Mouse (Mus musculus) inflammation-experienced regulatory T-cells, adult 6 months (primary cell): ENCODE measurements around the gene Sox5. TPM values are rescaled to one million over a fixed set of nuclear protein-coding genes. Genes with fewer than 3 reads are reported as not detected.

Experiments
- ATAC-seq: one replicate; pipeline ENCODE4 v1.8.0; 2017
- polyA plus RNA-seq, 3 experiments: library from polyadenylated mRNA; unstranded; fragments of 100-300 nt; shearing (Covaris generic); gene quantifications; one replicate each; pipeline ENCODE4 v1.2.1; 2017

The Sox5 gene
- polyA plus RNA-seq, 3 experiments from 2014 or later: 0.27 TPM; not detected in 2

- ATAC-seq: no peak
These were observed 9.4 kb downstream of the Sox5 start for GRCm38 (mm10) chr6:144772175-144772918.

- no peak for ATAC-seq
These were observed 12.7 kb downstream of the Sox5 start for GRCm38 (mm10) chr6:144769060-144769459.

GRCm38 (mm10) chr6:144761902-144762301, 19.9 kb downstream of the Sox5 start:
- no peak for ATAC-seq

GRCm38 (mm10) chr6:144759193-144759592, 22.6 kb downstream of the Sox5 start:
- no peak for ATAC-seq

GRCm38 (mm10) chr6:144757414-144757813, 24.4 kb downstream of the Sox5 start:
- no peak for ATAC-seq

- no peak for ATAC-seq
These were observed 25.3 kb downstream of the Sox5 start for GRCm38 (mm10) chr6:144756444-144756843.

- ATAC-seq: no peak
These were observed 26.5 kb downstream of the Sox5 start for GRCm38 (mm10) chr6:144755304-144755703.

- ATAC-seq: no peak
These were observed 27.4 kb downstream of the Sox5 start for GRCm38 (mm10) chr6:144754366-144754765.

- ATAC-seq: no peak
These were observed 27.8 kb downstream of the Sox5 start for GRCm38 (mm10) chr6:144753963-144754296.

- ATAC-seq: no peak
These were observed 28.4 kb downstream of the Sox5 start for GRCm38 (mm10) chr6:144753225-144753962.

- ATAC-seq: no peak
These were observed 30.2 kb downstream of the Sox5 start for GRCm38 (mm10) chr6:144751581-144751980.

- no peak for ATAC-seq
These were observed 31.6 kb downstream of the Sox5 start for GRCm38 (mm10) chr6:144750197-144750596.

GRCm38 (mm10) chr6:144746436-144746835, 35.3 kb downstream of the Sox5 start:
- ATAC-seq: no peak

GRCm38 (mm10) chr6:144742559-144742958, 39.2 kb downstream of the Sox5 start:
- ATAC-seq: no peak

GRCm38 (mm10) chr6:144741080-144741655, 40.6 kb downstream of the Sox5 start:
- no peak for ATAC-seq

- ATAC-seq: no peak
These were observed 41.4 kb downstream of the Sox5 start for GRCm38 (mm10) chr6:144740343-144740742.

GRCm38 (mm10) chr6:144739753-144740152, 42.0 kb downstream of the Sox5 start:
- ATAC-seq: no peak

- no peak for ATAC-seq
These were observed 44.0 kb downstream of the Sox5 start for GRCm38 (mm10) chr6:144737786-144738185.

GRCm38 (mm10) chr6:144731251-144731970, 50.4 kb downstream of the Sox5 start:
- no peak for ATAC-seq

- no peak for ATAC-seq
These were observed 58.1 kb downstream of the Sox5 start for GRCm38 (mm10) chr6:144723530-144724144.

- no peak for ATAC-seq
These were observed 58.8 kb downstream of the Sox5 start for GRCm38 (mm10) chr6:144723024-144723423.

- no peak for ATAC-seq
These were observed 60.9 kb downstream of the Sox5 start for GRCm38 (mm10) chr6:144720846-144721245.

GRCm38 (mm10) chr6:144716376-144716775, 65.4 kb downstream of the Sox5 start:
- no peak for ATAC-seq
